Mouse (Mus musculus) spleen, postnatal 36 days (tissue): ENCODE results near the gene Trabd2b.

Experiments used
- DNase-seq, 2 experiments: peaks; one replicate each; pipeline ENCODE4 v3.0.0; 2022; ENCODE audit warnings: low spot score in 2 of 2, mixed read lengths in 1 of 2

Trabd2b gene

DNA sequence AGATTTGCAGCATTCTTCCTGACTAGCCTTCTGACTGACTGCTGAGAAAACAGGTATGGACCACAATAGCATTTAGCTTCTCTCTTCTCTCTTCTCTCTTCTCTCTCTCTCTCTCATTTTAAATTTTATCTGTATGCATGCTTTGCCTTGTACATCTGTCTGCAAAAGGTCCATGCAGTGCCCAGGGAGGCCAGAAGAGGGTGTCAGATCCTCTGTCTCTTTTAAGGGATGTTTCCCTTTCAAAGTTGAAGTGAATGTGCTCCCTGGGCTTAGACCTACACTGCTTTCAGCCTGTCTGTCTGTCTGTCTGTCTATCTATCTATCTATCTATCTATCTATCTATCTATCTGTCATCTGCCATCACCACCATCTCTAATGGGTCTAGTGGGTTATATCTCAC, 8.9 kb upstream of the Trabd2b start:
- no peak for DNase-seq

DNA sequence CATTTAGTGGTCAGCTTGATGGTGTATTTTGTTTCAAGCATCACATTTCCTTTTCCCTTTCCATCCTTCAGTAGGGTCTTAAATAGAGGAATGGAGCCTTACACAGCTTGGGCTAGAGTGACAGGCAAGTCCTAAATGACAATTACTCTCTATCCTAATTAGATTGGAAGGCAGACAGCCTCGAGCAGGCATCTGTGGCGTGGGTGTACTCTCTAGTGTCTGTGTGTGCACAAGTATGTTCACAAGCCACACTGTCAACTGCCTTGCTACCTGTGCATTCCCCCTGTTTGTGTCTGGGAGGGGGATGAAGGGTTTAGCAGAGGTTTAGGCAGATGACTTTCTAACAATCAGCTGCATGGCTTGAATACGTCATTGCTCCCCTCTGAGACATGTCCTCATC, 6.7 kb upstream of the Trabd2b start:
- DNase-seq, result no peak

DNA sequence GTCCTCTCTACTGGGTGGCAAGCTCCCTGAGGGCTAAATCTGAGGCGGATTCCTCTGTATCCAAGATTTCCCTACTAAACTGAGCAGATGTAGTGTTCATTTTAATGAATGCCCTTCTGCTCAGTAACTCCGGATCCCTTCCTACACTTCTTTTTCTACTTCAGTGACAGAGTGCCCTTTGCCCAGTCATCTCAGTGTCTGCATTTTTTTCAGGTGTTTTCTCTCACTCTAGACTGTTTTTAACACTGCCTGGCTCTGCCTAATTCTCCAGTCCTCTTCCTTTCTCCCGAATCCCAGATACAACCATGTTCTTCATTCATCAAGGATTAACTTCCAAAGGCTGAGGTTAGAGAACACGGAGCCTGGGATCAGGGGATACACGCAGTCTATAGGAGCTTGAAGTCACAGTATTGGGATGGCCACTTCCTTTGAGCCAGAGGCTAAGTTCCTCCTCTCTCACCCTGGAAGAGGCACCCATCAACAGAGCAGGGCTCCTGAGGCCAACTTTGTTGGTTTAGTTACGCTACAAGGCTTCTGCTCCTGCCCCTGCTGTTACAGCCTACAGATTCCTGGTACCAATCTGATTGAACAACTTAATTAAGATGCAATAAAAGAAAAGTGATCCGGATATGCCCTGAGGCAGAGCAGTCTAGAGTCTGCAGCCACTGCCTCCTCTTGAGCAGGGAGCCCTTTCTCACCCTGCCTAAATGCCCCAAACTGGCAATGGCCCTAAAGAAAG, 4.4 kb upstream of the Trabd2b start:
- no peak for DNase-seq

DNA sequence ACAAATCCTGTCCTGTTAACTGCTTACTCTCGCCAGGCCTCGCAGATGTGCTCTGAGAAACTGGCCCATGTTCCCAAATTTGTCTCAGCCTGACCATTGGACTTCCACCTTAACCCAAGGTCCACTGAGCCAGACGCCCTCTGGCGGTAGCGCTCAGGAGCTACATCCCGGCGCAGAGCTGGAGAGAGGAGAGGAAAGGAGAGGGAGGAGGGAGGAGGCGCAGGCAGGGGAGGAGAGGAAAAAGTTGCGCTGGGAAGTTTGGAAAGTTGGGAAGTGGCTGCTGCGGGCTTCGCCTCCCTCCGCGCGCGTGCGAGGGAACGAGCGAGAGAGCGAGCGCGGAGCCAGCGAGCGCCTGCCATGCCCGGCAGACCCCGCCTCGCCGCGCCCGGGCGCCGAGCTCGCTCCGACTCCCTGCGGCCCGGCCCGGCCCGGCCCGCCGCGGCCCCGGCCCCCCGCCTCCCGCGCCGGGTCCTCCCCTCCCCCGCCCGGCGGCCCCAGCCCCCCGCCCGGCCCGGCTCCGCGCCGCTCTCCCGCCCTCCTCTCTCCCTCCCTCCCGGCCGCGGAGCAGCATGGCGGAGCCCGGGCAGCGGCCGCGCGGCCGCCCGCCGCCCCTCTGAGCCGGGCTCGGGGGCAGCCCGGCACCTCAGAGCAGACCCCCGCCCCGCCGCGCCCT, 706 bp upstream of the Trabd2b start:
- DNase-seq, result peak; percentile 22 to 38

DNA sequence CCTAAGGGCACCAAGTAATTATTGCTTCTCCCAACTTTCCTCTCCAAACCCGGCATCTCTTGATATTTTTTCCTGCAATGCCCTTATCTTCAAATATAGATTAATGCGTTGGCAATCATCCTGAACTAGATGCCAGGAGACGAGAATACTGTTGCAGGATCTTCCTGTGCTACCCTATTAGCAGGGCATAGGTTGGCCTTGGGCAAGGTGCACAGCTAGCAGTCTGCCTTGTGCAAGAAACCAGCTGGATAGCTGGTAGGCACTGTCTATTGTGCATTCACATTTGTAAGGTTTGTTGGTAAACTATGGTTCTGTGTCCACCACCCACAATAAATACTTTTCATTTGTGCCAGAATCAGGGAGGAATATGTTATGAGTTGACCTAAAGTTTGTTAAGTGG, 992 bp downstream of the Trabd2b start:
- no peak for DNase-seq

DNA sequence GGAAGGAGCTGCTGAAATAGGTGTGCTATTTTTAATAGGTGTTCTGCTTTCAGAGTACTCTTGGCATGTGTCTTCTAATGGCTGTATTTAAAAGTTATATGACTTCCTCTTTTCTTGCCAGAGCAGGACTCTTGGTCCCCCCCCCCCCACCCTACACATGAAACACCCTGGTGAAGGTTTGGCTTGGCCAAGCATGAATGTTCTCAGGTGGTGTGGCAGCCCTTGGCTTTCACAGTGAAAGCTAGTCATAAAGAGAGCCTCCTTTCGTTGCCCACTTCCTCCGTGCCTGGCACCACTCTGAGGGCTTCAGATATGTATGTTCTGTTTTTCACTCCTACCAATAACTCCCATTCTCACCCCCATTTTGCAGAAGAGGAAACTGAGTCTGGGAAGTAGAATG, 1.8 kb downstream of the Trabd2b start:
- peak; percentile 25 to 27 for DNase-seq

DNA sequence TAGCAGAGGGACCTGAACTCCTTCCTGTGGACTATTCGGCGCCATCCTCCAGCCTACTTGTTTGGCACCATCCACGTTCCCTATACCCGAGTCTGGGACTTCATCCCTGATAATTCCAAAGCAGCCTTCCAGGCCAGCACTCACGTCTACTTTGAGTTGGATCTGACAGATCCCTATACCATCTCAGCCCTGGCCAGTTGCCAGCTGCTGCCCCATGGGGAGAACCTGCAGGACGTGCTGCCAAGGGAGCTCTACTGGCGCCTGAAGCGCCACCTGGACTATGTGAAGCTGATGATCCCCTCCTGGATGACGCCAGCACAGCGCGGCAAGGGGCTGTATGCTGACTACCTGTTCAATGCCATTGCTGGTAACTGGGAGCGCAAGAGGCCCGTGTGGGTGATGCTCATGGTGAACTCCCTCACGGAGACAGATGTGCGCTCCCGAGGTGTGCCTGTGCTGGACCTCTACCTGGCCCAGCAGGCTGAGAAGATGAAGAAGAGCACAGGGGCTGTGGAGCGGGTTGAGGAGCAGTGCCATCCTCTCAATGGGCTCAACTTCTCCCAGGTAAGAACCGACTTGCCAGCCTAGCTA, 2.5 kb downstream of the Trabd2b start:
- no peak for DNase-seq

DNA sequence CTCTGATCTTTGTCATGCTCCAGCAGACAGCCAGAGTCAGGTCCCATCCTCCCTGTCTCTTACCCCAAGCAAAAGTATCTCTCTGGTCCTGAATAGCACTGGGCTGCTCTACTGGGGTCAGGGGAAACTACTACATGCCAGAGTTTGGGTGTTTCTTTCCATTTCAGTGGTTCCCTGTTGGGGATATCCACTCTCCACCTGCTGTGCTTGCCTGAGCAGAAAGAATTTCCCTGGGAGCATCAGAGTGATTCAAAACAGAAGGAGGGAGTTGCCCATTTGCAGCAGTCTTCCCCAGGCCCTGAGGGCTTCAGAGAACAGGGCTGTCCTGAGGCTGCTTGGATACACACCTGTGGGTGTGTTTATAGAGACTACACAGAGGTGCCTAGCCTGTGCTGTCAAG, 3.0 kb downstream of the Trabd2b start:
- no peak for DNase-seq

DNA sequence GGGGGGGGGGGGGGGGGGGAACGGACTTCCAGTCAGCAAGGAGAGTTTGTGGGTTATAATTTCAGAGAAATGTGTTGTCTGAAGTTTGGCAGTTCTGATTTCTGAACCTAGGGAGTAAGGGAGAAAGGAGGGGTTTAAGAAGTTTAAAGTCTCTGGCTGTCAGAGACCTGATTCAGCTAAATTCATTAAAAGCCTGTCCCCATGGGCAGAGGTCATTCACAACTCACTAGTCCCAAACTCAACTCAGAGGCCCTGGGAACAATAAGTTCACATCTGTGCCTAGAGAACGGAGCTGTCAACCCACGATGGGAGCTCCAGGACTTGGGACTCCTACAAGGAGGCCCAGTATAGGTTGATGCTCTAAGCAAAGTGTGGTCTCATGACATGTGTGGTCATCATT, 3.5 kb downstream of the Trabd2b start:
- DNase-seq, result no peak

DNA sequence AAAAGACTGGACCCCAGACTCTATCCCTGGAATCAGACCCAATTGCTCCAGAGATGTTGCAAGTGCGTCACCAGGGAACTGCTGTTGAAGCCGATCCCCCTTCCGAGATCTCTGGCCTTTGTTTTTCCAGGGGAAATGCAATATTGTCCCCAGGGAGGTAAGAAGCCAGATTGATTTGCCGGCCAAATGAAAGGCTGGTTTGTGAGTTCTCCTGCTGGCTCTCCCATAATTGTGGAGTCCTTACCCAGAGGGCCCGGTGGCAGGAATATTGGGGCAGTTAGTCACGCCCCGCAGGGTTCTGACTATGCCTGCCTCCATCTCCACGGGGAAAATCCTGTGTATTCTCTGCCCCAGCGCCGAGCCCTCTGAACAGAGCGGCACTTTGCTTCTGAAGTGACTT, 3.9 kb downstream of the Trabd2b start:
- DNase-seq, result no peak

DNA sequence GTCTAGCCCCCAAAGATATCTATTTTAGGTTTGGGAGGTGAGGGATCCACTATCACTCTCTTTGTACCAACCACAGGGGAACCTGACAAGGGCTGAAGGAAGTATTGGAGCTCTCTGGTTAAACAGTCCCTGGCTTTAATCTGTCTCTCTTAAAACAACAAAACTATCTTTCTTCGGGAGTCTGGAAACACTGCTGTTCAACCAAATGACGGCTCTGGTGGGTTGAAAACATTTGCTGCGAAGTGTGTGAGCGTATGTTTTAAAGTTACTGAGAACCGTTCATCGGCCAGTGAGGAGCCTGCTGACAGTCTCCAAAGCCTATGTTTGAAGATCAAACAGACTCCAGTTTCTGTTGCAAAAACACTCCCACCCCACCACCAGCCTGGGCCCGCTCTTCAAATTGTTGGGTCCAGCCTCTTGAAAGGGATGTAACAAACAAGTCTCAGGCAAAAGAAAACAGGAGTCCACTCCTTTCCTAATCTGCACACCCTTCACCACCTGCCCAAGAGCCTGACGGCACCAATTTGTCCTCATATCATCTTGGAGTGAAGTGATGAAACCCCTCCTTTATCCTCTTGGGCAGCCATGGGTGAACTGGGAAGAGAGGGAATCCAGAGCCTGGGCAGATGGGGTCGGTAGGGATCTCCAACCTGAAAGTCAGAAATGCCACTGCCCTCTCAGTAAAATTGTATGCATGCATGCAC, 4.6 kb downstream of the Trabd2b start:
- DNase-seq, result no peak

DNA sequence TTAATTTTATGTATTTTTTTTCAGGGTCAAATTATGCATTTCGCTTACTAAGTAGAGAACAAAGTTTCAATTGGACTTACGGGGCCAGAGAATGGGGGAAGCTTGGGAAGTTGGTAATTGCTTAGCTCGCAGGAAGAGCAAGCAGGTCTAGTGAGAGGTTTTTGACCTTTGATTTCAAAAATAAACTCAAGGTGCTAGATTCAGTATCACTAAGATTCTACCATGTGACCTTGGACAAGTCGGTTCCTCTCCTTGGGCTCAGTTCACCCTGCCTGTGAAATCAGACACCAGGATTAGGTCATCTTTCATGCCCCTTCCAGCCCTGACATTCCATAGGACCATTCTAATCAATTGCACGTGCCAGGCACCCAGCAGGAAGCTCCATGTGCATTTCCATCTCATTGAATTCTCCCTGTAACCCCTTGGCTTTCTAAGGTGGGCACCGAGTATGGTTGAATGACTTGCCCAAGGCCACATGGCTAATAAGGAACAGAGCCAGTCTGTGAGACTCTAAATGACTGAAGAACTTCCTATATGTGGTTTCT, 5.4 kb downstream of the Trabd2b start:
- no peak for DNase-seq

DNA sequence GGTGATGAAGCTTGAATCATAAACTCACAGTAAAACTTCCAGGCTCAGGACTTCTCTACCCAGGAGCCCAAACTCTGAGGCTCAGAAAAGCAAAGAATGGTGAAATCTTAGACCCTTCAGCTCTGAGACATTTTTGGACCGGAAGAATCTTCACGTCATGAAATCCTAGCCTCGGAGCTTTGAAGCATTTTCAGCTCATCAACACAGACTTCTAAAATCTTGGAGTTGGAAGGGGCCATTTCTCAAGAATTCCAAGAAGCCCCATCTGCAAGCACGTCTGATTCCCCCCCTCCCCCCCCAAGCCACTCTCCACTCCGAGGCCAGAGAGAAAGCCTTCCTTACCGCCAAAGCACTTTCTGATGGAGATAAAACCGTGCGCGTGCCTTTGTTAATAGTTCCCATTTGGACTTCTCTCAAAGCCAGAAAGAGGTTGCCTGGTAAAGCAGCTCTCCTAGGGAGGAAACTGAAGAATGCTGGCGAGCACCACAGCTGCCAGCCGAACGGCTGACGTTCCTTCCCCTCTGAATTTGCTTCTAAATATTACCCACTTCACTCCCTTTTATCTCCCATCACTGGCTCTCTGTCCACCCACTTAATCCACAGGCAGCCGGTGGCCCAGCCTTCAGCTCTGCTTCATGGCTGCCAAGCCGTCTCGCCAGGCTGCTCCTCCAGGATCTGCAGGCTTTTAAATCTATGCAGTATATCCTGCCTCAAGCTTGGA, 9.6 kb downstream of the Trabd2b start:
- DNase-seq, result no peak

DNA sequence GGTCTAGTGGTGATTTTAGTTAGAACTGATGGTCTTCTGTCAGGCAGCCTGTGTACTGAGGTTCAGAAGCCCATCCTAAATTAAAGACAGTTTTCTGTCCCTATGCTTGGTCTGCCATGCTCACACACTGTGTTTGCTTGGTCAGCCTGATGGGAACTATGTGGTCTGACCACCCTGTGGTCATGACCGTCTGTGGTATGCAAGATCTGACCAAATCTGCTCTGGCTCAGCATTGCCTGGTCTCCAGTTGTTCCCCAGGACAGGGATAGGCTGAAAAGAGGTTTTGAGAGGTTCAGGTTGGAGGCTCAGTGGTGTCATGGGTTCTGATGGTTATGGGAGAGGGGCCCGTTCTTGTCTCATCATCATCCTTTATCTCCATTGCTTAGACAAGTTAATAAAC, 13.6 kb downstream of the Trabd2b start:
- no peak for DNase-seq

DNA sequence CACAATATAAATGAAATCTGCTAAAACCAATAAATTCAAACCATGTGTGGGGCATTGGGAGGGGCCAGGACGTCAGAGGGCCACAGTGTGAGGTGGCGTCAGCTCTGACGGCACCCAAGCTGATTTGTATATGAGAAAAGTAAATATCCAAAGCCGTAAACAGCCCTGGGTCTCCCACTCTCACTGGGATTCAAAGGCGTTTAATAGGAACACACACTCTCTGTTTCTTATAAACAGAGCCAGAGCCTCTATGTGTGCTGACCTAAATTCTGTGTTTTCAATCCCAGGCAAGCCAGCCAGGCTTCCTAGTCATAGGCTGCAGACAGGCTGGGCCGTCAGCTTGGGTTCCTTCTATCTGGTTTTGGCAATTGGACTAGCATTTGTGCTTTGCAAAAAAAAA, 16.6 kb downstream of the Trabd2b start:
- no peak for DNase-seq

DNA sequence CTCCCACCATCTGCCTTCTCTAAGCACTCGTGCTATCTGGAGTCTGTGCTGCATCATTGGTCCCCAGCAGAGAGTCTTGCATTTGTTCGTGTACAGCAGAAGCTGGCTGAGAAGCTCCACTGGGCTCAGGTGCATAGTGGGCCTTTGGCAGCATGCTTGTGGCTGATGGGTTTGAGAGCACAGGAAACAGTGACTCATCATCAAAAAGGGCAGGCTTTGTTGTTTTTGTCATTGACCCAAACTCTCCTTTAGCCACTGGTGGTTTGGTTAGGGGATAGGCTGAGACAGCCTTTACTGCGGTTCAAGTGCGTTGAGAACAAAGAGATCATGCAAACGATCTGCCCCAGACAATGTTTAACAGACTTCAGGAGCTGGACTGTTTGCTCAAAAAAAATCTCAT, 19.3 kb downstream of the Trabd2b start:
- no peak for DNase-seq

DNA sequence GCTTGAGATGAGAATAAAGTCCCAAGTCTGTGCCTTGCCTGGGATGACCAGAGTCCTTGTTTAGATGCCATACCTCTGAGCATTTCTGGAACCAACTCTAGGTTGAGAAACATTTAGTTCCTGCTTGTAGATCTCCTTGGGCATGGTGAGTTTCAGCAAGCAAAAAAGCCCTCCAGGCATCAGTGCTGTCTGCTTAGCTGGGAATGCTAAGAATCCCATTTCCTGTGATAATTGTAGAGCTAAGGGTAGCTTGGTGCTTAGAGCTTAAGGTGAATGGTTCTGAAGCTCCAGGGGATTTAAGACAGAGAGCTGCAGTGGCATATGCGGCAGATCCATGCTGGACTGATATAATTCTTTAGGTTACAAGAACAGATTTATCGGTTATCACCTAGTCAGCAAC, 26.2 kb downstream of the Trabd2b start:
- no peak for DNase-seq

DNA sequence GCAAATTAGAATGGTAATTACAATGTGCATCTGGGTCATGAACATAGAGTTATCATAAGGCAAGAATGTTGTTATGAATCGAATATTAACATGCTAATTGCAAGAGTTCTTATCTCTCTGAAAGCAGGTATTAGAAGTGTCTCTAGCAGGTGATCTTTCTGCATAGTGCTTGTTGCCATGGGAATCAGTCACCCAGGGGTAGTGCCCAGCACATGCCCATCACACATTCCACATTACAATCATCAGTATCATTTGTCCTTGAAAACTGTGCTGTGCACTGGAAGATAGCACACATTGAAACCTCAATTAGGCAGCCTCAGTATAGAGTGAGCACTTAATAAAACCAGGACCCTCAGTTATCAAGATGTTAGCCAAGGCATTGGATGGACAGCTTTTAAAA, 26.9 kb downstream of the Trabd2b start:
- no peak for DNase-seq

DNA sequence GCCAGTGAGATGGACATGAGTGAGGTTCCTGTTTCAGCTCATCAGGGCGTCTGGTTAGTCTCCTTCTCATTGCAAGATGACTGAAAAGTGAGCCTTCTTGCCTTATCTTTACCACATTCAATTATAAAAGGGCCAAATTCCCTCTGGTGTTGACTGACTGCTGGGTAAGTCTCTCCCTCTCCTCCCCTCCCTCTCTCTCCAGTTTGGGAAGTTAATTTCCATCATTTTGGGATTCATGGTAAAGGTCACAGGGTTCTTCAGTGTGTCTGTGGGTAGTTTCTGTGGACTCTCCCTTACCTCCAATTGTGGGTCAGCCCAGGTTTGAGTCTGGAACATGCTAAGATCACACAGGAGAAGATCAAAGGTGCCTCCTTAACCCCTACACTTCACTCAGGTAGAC, 28.2 kb downstream of the Trabd2b start:
- no peak for DNase-seq

DNA sequence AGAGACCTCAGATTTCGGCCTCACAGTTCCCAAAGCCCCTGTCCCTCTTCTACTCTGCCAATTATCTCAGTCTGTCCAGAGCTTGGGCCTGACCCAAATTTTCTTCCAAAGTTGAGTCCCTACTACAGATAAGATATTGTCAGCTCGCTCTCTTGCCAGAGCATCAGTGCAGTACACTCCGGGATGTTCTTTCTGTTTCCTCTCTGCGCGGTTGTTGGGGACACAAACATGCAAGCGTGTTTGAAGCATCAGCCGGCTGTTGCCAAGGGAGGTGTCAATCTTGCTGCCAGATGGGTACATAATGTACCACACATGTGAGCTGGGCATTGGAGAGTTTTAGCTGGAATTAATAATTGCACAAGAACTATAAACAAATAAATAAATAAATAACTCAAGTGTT, 28.9 kb downstream of the Trabd2b start:
- DNase-seq, result no peak

DNA sequence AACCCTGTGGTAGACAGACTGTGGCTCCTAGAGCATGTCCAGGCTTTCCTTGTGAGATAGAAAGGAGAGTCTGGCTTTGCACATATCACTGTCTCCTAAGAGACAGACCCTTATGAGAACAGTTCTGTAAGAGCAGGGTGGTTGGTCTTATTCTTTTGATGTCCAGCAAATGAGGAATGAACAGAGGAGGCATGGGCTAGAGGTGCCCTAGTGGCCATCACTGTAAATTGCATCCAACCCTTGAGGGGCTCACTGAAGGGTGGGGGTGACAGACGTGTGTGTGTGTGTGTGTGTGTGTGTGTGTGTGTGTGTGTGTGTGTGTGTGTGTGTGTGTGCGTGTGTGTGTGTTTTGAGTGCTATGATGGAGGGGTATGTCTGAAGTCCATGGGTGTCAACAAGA, 32.2 kb downstream of the Trabd2b start:
- no peak for DNase-seq

DNA sequence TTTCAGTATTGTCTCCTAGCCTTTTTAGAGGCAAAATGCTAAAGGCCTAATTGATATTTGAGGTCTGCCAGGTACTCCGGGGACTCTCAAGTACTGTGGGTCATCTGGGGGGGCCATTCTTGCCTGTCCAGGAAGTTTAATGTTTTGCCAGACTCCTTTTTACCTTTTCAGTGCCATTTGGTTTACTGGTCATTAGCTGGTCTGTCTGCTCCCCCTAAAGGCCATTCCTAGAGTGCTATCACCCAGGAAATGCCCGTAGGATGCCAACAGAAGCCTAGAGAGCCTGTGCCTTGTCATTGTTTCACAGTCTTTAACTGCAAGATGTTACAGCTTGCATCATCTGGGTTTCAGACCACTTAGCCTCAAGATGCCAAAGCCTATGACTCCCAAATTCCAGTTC, 35.7 kb downstream of the Trabd2b start:
- no peak for DNase-seq
